Mouse (Mus musculus) liver, embryonic 14.5 days (tissue): ENCODE results near the gene Rtl1.

Source experiments
- CTCF ChIP-seq: IDR thresholded peaks from 2 replicates; pipeline ENCODE4 v1.5.1; 2016; ENCODE audit warnings: antibody characterized with exemption, low read depth, control low read depth
- EP300 ChIP-seq: IDR thresholded peaks from 2 replicates; pipeline ENCODE4 v1.6.1; 2016; ENCODE audit warnings: antibody characterized with exemption, low read depth

DNA sequence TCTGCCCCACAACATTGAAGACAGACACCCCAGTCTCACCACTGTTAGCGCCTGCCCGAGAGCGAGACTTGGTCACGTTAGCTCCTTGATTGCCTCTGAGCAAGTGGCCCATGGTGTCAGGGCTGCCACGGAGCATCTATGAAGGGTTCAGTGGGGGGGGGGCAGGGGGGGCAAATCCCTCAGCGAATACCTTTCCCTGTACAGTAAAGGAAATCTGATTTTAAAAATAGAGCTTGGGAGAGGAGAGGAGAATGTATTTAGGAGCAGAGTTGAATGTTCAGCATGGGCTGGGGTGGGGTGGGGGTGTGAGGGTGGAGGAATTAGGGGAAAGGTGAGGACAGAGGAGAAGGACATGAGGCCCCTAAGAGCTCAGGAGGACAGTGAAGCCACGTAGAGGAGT, at the start of gene Rtl1:
- TF ChIP-seq CTCF (no peak), EP300 (no peak)
